Mouse (Mus musculus) frontal cortex, adult (tissue): Measurements from ENCODE around the gene Sox14.
A peak's percentile ranks its signal among the peaks of the same experiment; 100 is the strongest.

Experiments
- ATAC-seq: cut with Nextera tagmentation; 2 replicates; pipeline ENCODE4 v1.9.2; 2017; ENCODE audit warnings: mild to moderate bottlenecking, moderate library complexity, mixed read lengths; ENCODE audit not compliant: low TSS enrichment

Sox14 gene

GRCm38 (mm10) chr9:99848327-99848726 lies 27.6 kb downstream of the Sox14 start:
- ATAC-seq, result no peak

- peak; percentile 91 for ATAC-seq
These were observed 29.1 kb downstream of the Sox14 start for GRCm38 (mm10) chr9:99846820-99847219.

GRCm38 (mm10) chr9:99839367-99839766 lies 36.6 kb downstream of the Sox14 start:
- no peak for ATAC-seq

GRCm38 (mm10) chr9:99838877-99839276 lies 37.1 kb downstream of the Sox14 start:
- no peak for ATAC-seq

- peak; percentile 97 for ATAC-seq
These were observed 39.3 kb downstream of the Sox14 start for GRCm38 (mm10) chr9:99836707-99837106.

GRCm38 (mm10) chr9:99835624-99836430 lies 40.1 kb downstream of the Sox14 start:
- no peak for ATAC-seq
